Mouse (Mus musculus): Measurements from ENCODE around the gene Fgf3. TPM values are rescaled to one million over a fixed set of nuclear protein-coding genes. Genes with fewer than 3 reads are reported as not detected.

Fgf3 gene
- polyA plus RNA-seq, 1 experiment = not detected

- Histone ChIP-seq H3K27ac (ENCODE audit: insufficient read depth, low read length) (no peak overlapping the region), H3K4me3 (ENCODE audit: insufficient read depth, low read length) (no peak overlapping the region), H3K4me1 (ENCODE audit: control insufficient read depth, insufficient read depth, low read length) (no peaks in the 10 kb centered on the region)
- TF ChIP-seq POLR2A (IDR thresholded peaks at IDR 0.05; ENCODE audit: low read depth, low read length) = no peak
- TF ChIP-seq CTCF (IDR thresholded peaks at IDR 0.05; ENCODE audit: borderline replicate concordance, insufficient read depth, low read length) = no peak
Measured at GRCm38 (mm10) chr7:144857158-144857557, 19.3 kb downstream of the Fgf3 start.

- Histone ChIP-seq H3K4me3 (ENCODE audit: insufficient read depth, low read length) (no peak overlapping the region), H3K4me1 (ENCODE audit: control insufficient read depth, insufficient read depth, low read length) (no peaks in the 10 kb centered on the region), H3K27ac (ENCODE audit: insufficient read depth, low read length) (no peak overlapping the region)
- TF ChIP-seq POLR2A (IDR thresholded peaks at IDR 0.05; ENCODE audit: low read depth, low read length) = no peak
- no peak for TF ChIP-seq CTCF (IDR thresholded peaks at IDR 0.05; ENCODE audit: borderline replicate concordance, insufficient read depth, low read length)
Measured at GRCm38 (mm10) chr7:144857826-144858342, 20.0 kb downstream of the Fgf3 start.

- H3K4me3 ChIP-seq (ENCODE audit: insufficient read depth, low read length) = no peak overlapping the region
- H3K27ac ChIP-seq (ENCODE audit: insufficient read depth, low read length) = no peak overlapping the region
- no peaks in the 10 kb centered on the region for H3K4me1 ChIP-seq (ENCODE audit: control insufficient read depth, insufficient read depth, low read length)
- TF ChIP-seq CTCF (IDR thresholded peaks at IDR 0.05; ENCODE audit: borderline replicate concordance, insufficient read depth, low read length) (no peak), POLR2A (IDR thresholded peaks at IDR 0.05; ENCODE audit: low read depth, low read length) (no peak)
Measured at GRCm38 (mm10) chr7:144858702-144859101, 20.8 kb downstream of the Fgf3 start.

- no peak for TF ChIP-seq POLR2A (IDR thresholded peaks at IDR 0.05; ENCODE audit: low read depth, low read length)
- TF ChIP-seq CTCF (IDR thresholded peaks at IDR 0.05; ENCODE audit: borderline replicate concordance, insufficient read depth, low read length) = no peak
- H3K4me1 ChIP-seq (ENCODE audit: control insufficient read depth, insufficient read depth, low read length) = no peaks in the 10 kb centered on the region
- no peak overlapping the region for H3K4me3 ChIP-seq (ENCODE audit: insufficient read depth, low read length)
- no peak overlapping the region for H3K27ac ChIP-seq (ENCODE audit: insufficient read depth, low read length)
Measured at GRCm38 (mm10) chr7:144861056-144861768, 23.3 kb downstream of the Fgf3 start.

GRCm38 (mm10) chr7:144861769-144862070 is 23.8 kb downstream of the Fgf3 start:
- TF ChIP-seq CTCF (IDR thresholded peaks at IDR 0.05; ENCODE audit: borderline replicate concordance, insufficient read depth, low read length) (no peak), POLR2A (IDR thresholded peaks at IDR 0.05; ENCODE audit: low read depth, low read length) (no peak)
- Histone ChIP-seq H3K27ac (ENCODE audit: insufficient read depth, low read length) (no peak overlapping the region), H3K4me3 (ENCODE audit: insufficient read depth, low read length) (no peak overlapping the region), H3K4me1 (ENCODE audit: control insufficient read depth, insufficient read depth, low read length) (no peaks in the 10 kb centered on the region)

- Histone ChIP-seq H3K27ac (ENCODE audit: insufficient read depth, low read length) (no peak overlapping the region), H3K4me1 (ENCODE audit: control insufficient read depth, insufficient read depth, low read length) (no peaks in the 10 kb centered on the region), H3K4me3 (ENCODE audit: insufficient read depth, low read length) (no peak overlapping the region)
- no peak for TF ChIP-seq CTCF (IDR thresholded peaks at IDR 0.05; ENCODE audit: borderline replicate concordance, insufficient read depth, low read length)
- no peak for TF ChIP-seq POLR2A (IDR thresholded peaks at IDR 0.05; ENCODE audit: low read depth, low read length)
Measured at GRCm38 (mm10) chr7:144862126-144862525, 24.2 kb downstream of the Fgf3 start.

GRCm38 (mm10) chr7:144862712-144863111 is 24.8 kb downstream of the Fgf3 start:
- no peaks in the 10 kb centered on the region for H3K4me1 ChIP-seq (ENCODE audit: control insufficient read depth, insufficient read depth, low read length)
- H3K4me3 ChIP-seq (ENCODE audit: insufficient read depth, low read length) = no peak overlapping the region
- no peak for TF ChIP-seq POLR2A (IDR thresholded peaks at IDR 0.05; ENCODE audit: low read depth, low read length)
- no peak for TF ChIP-seq CTCF (IDR thresholded peaks at IDR 0.05; ENCODE audit: borderline replicate concordance, insufficient read depth, low read length)
- no peak overlapping the region for H3K27ac ChIP-seq (ENCODE audit: insufficient read depth, low read length)

- no peak overlapping the region for H3K27ac ChIP-seq (ENCODE audit: insufficient read depth, low read length)
- no peak for TF ChIP-seq CTCF (IDR thresholded peaks at IDR 0.05; ENCODE audit: borderline replicate concordance, insufficient read depth, low read length)
- no peak for TF ChIP-seq POLR2A (IDR thresholded peaks at IDR 0.05; ENCODE audit: low read depth, low read length)
- H3K4me3 ChIP-seq (ENCODE audit: insufficient read depth, low read length) = no peak overlapping the region
- H3K4me1 ChIP-seq (ENCODE audit: control insufficient read depth, insufficient read depth, low read length) = no peaks in the 10 kb centered on the region
Measured at GRCm38 (mm10) chr7:144863196-144863595, 25.3 kb downstream of the Fgf3 start.

- TF ChIP-seq CTCF (IDR thresholded peaks at IDR 0.05; ENCODE audit: borderline replicate concordance, insufficient read depth, low read length) = no peak
- TF ChIP-seq POLR2A (IDR thresholded peaks at IDR 0.05; ENCODE audit: low read depth, low read length) = no peak
- no peak overlapping the region for H3K27ac ChIP-seq (ENCODE audit: insufficient read depth, low read length)
- H3K4me3 ChIP-seq (ENCODE audit: insufficient read depth, low read length) = no peak overlapping the region
- H3K4me1 ChIP-seq (ENCODE audit: control insufficient read depth, insufficient read depth, low read length) = no peaks in the 10 kb centered on the region
Measured at GRCm38 (mm10) chr7:144864160-144864670, 26.3 kb downstream of the Fgf3 start.

- H3K4me3 ChIP-seq (ENCODE audit: insufficient read depth, low read length) = no peak overlapping the region
- H3K27ac ChIP-seq (ENCODE audit: insufficient read depth, low read length) = no peak overlapping the region
- H3K4me1 ChIP-seq (ENCODE audit: control insufficient read depth, insufficient read depth, low read length) = no peaks in the 10 kb centered on the region
- no peak for TF ChIP-seq CTCF (IDR thresholded peaks at IDR 0.05; ENCODE audit: borderline replicate concordance, insufficient read depth, low read length)
- TF ChIP-seq POLR2A (IDR thresholded peaks at IDR 0.05; ENCODE audit: low read depth, low read length) = no peak
Measured at GRCm38 (mm10) chr7:144867161-144867560, 29.3 kb downstream of the Fgf3 start.

Data from embryonic fibroblast, embryonic 13.5 days (primary cell).